Mouse (Mus musculus): ENCODE measurements at regions not wholly inside any gene's neighbourhood (a gene's known extent, or its start where the extent isn't known, plus 50 kb on each side); places are given as distances from the start of the nearest gene placed in this dataset.

DNA sequence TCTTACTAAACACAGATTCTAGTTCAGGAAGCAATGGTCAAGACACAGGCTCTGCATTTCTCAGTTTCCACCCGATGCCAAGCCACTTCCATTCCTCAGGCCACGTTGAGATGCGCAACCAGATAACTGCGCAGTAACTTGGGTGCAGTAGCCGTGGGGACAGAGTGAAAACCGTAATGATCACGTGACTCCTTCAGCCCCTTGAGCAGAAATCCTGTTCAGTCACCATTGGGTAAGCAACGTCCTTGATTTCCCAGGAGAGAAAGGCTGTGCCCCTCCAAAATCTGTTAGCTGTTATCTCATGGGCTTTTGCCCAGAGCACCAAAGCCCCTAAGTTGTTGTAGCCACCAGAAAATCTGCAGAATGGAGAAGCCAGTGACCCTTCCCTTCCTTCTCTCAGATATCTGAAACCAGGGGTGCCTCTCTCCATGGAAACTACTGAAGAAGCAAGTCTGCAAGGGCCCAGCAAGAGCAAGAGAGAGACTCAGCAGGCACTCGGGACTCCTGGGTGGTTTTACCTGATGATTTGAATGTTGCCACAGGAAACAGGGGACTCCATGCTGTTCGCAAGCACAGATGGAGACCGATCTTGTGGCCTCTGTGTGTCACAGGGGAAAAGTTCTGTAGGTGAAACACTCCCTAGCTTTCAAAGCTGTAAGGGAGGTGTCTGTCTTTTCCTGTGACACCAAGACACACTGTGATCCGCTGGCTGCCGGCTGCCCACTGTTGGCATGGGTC lies 126.7 kb downstream of the Lmo4 start:
- no peak for DNase-seq (ENCODE audit: low spot score)

DNA sequence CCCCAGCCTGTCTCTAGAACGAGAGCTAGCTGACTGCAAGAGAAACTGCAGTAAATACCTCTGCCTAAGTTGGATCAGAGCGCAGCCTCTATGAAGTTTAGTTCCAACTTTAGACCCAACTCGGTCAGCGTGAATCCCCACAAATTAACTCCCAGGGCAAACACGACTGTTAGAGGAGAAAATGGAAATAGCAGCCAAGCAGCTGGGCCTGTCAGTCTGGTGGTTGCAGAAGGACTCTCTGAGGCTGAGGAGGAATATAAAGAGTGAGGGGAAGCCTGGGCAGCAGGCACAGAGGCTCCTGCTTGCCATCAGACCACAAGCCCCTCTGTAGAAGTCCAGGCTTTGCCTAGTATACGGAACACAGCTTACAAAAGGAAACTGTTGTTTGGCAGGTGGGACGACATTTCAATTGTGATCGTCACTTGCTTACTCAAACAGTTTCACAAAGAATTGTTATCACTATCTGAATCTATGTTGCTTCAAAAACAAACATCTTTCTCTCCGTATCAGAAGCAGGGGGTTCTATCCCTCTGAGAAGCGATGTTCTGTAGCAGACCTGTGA lies 135.0 kb downstream of the Lmo4 start:
- DNase-seq (ENCODE audit: low spot score) = no peak

DNA sequence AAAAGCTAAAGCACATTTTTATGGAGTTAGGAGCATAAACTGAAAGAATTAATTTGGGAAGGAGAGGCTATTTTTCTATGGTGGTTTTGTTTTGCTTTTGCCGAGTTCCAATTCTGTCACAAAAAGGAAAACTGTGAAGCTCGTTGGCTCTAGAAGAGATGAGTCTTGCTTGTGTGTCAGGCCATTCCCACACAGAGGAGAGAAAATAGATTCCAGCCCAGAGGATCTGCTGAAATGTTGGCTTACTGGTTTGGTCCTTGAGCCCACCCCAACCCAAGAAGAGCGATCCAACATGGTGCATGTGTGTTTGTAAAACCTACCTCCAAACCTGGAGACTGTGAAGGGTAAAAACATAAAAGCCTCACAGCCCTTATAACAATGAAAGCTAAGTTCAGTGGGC lies 138.0 kb downstream of the Lmo4 start:
- DNase-seq (ENCODE audit: low spot score) = no peak

DNA sequence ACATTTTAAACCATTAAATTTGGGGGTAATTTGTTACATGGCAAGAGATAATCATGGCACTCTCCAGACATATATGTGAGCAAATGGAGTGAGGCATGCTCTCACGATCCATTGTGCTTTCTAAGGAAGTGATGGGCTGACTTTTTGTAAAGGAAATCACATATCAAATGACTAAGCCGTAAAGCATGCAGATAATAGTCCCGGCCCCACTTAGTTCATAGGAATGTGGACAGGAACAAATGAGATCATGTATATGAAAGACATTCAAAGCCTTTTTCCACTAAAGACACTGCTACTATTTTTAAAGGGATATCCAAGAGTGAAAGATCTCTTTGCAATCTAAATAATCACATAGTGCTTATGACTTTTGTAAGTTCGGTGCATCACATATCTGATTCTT lies 146.9 kb downstream of the Lmo4 start:
- no peak for DNase-seq (ENCODE audit: low spot score)

DNA sequence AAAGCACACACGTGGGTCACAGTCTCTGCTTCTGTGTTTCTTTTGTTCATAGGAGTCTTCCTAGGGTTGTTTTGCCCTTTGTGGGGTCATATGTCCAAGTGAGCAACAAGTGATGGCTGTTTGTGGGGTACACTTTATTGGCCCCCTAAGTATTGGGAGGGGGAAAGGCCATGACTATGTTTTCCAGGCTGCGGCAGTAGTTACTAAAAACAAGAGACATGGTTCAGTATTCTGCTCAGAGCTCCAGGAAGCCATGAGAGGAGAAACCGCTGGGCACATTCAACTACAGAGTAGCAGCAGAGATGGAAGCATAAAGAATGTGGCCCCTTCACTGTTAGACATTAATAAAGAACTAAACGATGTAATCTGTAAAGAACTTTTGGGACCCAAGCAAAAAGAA lies 154.7 kb downstream of the Lmo4 start:
- DNase-seq (ENCODE audit: low spot score) = no peak

DNA sequence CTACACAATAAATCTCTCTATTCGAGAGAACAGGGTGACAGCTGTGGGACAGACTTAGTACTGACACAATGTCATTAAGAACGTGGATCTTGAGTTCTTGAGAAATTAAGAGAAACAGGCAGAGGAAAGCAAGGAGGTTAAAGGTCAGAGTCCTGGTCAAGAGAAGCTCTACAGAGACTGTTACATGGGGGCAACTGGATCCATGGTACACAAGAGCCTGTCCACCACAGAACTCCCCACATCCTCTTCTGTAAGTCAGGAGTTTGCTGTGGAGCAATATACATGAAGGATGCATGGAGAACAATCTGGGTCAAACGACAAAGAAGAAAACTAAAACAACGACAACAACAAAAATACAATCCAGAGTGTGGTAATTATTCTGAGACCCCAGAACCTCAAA lies 155.8 kb downstream of the Lmo4 start:
- no peak for DNase-seq (ENCODE audit: low spot score)

DNA sequence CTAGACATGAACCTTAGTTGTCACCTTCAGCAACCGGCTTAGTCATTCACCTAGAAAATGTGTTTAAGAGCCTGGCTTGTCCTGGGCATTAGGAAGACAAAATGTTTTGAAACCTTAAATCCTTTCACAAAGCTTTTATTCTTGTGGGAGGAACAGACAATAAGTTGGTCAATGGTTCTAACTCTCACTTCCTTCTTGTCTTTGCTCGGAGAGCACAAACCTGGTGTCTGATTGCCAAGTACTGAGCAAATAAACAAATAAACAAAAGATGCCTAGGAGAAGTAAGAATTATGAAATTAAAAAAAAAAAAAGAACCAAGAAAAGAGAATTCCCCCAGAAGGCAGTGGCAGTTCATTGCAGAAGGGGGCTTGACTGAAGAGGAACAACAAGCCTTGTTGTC lies 160.7 kb downstream of the Lmo4 start:
- no peak for DNase-seq (ENCODE audit: low spot score)

DNA sequence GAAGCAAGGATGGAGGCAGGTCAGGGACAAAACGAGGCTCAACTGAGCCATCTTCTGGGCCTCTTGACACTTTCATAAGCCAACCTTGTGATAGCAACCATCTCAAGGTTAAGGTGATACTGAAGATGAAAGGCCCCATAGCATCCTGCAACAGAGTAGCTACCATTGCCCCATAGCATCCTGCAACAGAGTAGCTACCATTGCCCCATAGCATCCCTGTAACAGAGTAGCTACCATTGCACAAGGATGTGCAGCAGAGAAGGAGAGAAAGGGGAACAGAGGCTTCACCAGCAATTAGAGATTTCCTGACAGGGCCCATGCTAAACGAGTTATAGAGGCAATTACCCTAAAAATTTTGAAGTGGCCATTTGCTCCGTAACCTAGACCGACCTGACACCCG lies 163.2 kb downstream of the Lmo4 start:
- DNase-seq (ENCODE audit: low spot score) = no peak

DNA sequence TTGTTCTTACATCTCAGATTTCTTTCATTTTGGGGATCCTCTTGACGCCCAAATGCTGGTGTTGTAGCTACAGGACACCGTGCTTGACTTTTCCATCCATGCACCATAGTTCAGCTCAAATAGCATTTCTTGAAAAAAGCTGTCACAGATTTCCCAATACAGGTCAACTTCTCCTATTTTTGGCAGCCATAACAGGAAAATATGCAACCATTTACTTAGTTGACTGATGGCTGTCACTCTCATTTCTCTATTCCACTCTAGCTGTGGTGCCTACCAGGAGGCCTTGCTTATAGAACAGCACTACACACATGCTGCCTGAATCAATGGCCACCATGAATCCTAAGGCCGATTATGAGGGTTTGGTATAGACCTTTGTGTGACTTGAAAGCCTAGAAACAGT lies 165.5 kb downstream of the Lmo4 start:
- DNase-seq (ENCODE audit: low spot score) = no peak

DNA sequence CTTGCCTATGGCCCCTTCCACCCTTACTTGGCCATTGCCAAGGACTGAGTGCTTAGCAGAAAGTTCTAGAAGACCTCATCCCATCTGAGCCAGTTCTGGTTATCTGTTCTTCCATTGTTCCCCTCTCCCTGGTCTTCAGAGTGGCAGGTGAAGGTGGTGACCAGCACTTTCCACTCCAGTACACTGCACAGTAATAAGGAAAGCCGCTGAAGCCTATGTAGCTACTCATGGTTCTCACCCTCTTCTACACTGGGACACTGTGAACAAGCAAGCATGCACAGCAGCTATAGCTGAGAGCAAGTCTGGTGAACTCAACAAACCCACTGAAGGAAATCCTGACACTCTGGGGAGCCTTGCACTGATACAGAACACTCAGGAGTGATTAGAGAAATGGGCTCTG lies 175.4 kb downstream of the Lmo4 start:
- DNase-seq (ENCODE audit: low spot score) = no peak

DNA sequence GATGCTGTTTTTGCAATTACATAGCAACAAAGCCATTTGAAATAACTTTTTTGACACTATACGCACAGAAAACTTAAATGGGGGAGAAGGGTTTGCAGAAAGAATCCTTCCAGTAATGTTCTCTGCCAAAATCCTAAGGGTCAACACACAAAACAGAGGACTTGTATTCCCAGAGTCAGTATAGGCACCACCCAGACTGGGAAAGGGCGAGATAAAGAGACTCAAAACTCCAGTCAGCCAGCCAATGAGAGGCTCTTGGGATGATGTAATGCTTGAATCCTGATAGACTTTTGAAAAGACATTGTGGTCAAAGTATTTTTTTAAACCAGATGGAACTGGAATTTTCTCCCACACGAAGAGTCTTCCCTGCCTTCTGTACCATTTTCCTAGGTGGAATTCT lies 175.9 kb downstream of the Lmo4 start:
- DNase-seq (ENCODE audit: low spot score) = no peak

DNA sequence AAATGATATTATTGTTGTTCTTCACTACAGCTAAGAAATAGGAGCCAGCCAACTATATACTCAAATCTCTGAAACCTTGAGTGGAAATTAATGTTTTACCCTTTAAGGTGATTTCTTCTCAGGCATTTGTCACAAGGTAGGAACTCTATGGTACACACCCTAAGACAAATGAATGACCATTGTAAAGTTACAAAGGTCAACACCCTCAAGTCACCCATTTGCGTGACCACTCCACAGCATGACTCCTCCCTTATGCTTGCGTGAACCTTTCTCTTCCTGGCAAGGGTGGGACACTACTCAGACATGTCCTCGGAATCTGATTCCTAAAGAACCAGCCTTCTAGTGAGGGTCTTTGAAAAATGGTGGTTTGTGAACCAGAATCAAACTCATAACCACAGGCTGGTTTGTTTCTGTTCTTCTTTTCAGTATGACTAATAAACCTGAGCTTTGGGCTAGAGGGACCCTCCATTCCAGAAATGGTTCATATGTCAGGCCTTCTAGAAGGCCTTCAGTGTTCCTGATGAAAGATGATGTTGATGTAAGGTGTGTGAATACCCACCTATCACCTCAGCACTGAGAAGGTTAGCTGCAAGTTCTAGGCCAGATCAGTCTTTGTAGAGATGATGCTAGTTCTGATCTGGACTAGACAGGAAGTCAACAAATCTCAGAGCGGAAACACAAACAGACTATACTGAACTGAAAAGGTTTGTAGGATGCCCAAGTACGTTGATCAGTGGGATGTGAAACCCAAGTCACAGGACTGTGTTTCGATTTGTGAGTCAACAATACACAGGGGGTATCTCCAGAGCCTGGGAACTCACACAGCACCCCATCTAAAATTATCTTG lies 177.7 kb downstream of the Lmo4 start:
- no peak for DNase-seq (ENCODE audit: low spot score)

DNA sequence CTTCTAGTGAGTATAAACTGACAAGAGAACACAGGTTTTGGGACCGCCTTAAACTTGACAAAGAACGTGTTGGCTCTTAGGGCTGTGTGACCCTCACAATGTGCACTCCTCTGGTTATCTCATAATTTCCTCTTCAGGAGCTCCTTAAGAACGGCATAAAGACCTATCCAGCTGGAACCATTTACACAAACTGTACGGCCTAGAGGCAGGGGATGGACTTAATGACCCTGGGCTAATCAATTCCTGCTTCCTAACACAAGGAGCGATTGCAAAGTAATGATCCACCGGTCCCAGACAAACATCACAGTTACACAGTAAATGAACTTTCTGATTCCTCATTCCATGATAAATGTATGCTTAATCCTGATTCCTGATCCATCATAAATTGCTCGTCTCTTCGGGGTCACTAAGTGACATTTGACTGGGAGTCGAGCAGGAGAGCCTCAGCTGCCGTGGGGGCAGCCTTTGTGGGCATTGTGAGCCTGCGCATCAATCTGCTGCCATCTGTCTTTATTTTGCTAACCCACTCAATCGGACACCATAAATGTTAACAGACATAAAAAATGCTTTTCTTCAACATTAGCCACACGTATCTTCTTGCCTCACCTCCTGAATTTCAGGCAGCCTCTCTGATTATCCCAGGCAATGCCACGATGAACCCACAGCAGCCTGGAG lies 179.4 kb downstream of the Lmo4 start:
- DNase-seq (ENCODE audit: low spot score) = no peak

DNA sequence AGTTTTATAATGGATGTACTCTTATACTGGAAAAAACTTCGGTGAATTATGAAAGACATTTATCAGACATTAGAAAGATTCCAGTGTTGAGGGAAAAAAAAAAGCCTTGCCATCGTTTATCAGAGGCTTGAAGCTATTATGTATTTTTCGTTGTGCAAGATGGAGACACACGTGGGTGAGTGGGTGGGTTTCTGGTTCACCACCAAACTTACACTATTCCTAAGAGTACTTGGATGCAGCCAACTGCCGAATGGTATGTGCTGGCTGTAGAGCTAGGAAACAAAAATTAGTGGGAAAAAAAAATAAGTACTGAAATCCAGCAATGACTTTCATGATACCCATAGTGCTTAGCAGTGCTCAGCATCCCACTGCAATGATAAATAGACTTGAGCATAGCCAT lies 180.8 kb downstream of the Lmo4 start:
- DNase-seq (ENCODE audit: low spot score) = no peak

DNA sequence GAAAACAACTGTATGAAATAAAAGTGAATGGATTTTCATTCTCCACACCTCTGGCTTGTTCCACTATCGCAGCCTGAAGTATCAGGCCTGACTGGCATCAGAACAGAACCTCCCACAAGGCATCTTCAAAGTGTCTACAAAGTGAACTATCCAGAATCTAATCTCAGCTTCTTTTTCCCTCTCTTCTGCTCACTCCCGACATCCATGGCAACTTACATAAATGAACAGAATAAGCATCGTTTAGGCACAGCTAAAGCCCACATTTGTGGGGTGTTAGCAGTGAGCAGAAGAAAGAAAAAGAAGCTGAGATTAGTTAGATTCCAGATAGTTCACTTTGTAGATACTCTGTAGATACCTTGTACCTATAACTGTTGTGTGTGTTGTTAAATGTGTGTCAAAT lies 182.0 kb downstream of the Lmo4 start:
- no peak for DNase-seq (ENCODE audit: low spot score)

DNA sequence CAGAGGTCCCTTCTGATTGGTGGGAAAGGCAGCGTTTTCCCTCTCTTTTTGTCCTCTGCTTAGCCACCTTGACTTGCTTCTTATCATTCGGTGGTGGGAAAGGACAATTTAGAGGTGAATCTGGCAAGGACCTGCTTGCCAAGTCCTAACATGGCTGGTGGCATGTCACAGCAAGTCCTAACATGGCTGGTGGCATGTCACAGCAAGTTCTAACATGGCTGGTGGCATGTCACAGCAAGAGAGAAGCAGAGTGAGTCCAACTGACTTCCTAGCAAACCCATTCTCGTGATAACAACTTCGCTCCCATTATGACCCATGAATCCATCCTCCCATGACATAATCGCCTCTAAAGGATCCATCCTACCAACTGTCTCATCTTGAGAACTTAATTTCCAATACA lies 183.1 kb downstream of the Lmo4 start:
- no peak for DNase-seq (ENCODE audit: low spot score)

DNA sequence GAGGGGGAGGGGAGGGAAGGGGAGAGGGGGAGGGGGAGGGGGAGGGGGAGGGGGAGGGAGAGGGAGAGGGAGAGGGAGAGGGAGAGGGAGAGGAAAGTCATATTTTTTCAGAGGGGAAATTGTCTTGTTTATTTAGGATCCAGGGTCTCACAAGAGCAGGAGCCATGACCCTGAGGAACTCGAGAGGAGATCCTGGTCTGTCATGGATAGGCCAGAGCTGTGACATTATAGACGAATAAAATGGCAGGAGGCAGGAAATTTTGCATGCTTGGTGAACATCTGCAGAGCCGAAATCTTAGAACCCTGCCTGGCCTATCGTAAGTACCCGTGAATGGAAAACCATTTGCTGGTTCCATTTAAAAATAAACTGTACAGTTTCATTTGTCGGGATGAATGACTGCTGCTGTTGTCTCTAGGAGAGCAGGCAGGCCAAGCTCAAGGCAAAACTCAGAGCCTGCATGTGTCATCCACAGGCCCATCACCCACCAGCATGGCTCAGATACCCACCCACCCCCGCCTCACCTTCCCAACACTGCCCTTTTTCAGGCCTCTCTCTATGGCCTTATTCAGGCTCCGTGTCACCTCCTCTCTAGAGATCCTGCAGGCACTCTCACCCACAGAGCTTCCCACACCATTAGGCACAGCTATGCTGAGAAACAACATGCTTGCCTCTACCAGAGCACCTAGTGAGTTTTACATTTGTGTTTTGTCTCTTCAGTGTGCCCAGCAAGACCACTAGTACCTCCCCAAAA lies 184.7 kb downstream of the Lmo4 start:
- no peak for DNase-seq (ENCODE audit: low spot score)

DNA sequence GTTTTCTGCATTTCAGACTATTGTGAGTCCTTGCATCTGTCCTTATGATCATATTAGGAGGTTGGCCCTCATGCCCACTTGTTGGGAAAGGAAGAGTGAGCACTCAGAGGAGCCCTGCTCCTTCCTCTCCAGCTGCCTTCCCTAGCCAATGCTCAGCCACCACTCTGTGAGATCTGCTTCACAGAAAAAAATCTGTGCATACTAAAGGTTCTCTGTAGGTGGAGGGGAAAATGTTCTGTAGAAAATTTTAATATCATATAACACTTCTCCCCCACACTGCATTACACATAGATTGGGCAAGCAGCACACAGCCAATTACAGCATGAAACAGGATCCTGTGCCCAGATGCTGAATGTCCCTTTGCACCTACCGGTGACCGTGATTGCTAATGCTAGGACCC lies 185.7 kb downstream of the Lmo4 start:
- DNase-seq (ENCODE audit: low spot score) = no peak

DNA sequence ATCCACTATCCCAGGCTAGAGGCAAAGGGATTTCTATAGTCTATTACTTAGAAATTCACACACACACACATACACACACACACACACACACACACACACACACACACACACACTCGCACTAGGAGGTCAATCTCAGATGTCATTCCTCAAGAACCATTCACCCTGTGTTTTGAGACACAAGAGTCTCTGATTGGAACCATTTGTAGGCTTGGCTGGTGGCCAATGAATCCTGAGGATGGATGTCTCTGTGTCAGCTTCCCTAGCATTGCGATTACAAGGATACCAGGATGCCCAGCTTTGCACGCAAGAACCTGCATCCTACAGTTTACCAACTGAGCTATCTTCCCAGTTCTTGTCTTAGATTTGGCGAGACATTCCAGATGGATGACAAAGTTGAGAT lies 186.5 kb downstream of the Lmo4 start:
- no peak for DNase-seq (ENCODE audit: low spot score)

DNA sequence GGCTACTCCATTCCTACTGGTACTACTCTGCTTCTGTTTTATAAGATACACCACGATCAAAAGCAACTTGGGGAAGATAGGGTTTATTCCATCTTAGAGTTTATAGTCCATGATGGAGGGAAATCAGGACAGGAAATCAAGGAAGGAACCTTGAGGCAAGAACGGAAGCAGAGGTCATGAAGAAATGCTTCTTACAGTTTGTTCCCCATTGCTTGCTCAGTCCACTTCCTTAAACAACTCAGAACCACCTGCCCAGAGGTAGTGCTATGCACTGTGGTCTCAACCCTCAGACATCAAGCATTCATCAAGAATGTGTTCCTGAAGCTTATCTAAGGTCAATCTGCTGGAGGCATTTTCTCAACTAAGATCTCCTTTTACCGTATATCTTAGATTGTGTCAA lies 189.8 kb downstream of the Lmo4 start:
- DNase-seq (ENCODE audit: low spot score) = no peak

DNA sequence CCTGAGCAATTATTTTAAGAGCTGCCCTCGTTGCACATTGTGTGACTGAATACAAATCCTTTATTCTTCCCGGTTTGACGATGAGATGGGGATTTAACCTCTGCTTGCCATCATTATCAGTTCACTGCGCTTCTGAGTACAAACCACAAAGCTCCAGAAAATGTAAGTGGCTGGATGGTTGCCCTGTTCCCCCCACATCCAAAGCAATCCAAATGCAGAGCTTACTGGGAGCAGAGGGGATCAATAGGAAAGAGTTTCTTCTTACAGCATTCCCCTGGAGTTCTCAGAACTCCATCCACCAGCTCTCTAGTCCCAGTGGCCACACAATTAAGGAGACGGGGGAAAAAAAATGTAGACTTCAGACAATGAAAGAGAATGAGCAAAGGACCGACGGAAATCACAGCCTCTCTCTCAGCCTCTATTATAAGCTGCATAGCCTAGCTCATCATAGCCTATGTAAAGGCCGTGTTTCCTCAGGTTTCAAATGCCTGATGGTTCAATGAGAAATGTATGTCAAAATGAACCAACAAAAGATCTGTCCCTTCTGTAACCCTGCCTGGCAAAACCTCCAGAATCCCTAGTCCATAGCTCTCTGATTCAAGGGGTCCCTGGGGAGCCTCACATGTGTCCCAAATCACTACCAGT lies 191.4 kb downstream of the Lmo4 start:
- no peak for DNase-seq (ENCODE audit: low spot score)
